Mouse (Mus musculus) CH12.LX (cell line): ENCODE measurements at regions not wholly inside any gene's neighbourhood (a gene's known extent, or its start where the extent isn't known, plus 50 kb on each side); places are given as distances from the start of the nearest gene placed in this dataset.

Experiments
- DNase-seq: peaks from one replicate; pipeline ENCODE4 v3.0.0-alpha.2; 2013; ENCODE audit errors: extremely low read depth
- H3K27ac ChIP-seq: 2 replicates; pipeline ENCODE4 v1.5.1; 2012; ENCODE audit warnings: low read depth, mild to moderate bottlenecking, control low read depth, moderate library complexity; ENCODE audit not compliant: insufficient read depth
- H3K27me3 ChIP-seq: replicated peaks from 2 replicates; pipeline ENCODE3; 2012; ENCODE audit warnings: inconsistent platforms
- H3K36me3 ChIP-seq, 2 experiments: replicated peaks in 1 of 2; 2 replicates each; pipeline versions ENCODE3 to v1.6.1; 2012; ENCODE audit warnings: inconsistent platforms in 1 of 2, low read length in 1 of 2, mild to moderate bottlenecking in 1 of 2, mixed read lengths in 1 of 2, moderate library complexity in 1 of 2; ENCODE audit not compliant: control insufficient read depth in 1 of 2, insufficient read depth in 1 of 2
- H3K4me1 ChIP-seq, 2 experiments: 2 replicates each; pipeline ENCODE4 v1.6.1; 2012; ENCODE audit warnings: inconsistent platforms in 1 of 2, moderate library complexity in 1 of 2; ENCODE audit not compliant: insufficient read depth in 2 of 2, control insufficient read depth in 1 of 2
- H3K4me2 ChIP-seq: 2 replicates; pipeline ENCODE4 v1.6.1; 2012; ENCODE audit warnings: low read depth, mild to moderate bottlenecking, control low read depth; ENCODE audit not compliant: poor library complexity, insufficient read depth, severe bottlenecking
- H3K4me3 ChIP-seq, 3 experiments: fragments of 150-350 bp in 1 of 3; sonication (generic) in 1 of 3; replicated peaks in 1 of 3; 2 replicates each; pipeline versions ENCODE3 to v1.5.1; 2011 to 2012; ENCODE audit warnings: low read depth in 2 of 3, low read length in 2 of 3, mild to moderate bottlenecking in 2 of 3, moderate library complexity in 2 of 3, control low read depth in 1 of 3, improper control_type of control experiment in 1 of 3, inconsistent platforms in 1 of 3, mixed read lengths in 1 of 3; ENCODE audit not compliant: poor library complexity in 1 of 3
- H3K79me2 ChIP-seq: replicated peaks from 2 replicates; pipeline ENCODE4 v1.6.1; 2012; ENCODE audit warnings: mild to moderate bottlenecking, moderate library complexity; ENCODE audit not compliant: control insufficient read depth, poor library complexity, insufficient read depth, severe bottlenecking; ENCODE audit errors: extremely low read depth
- H3K9ac ChIP-seq: 2 replicates; pipeline ENCODE4 v1.6.1; 2012; ENCODE audit warnings: low read depth, mild to moderate bottlenecking, control low read depth, moderate library complexity; ENCODE audit not compliant: insufficient read depth
- H3K9me3 ChIP-seq: replicated peaks from 2 replicates; pipeline ENCODE3; 2012; ENCODE audit warnings: low read length, inconsistent platforms, mixed read lengths
- CHD2 ChIP-seq: IDR thresholded peaks from 2 replicates; pipeline ENCODE4 v1.6.1; 2011; ENCODE audit warnings: low read length, improper control_type of control experiment
- E2F4 ChIP-seq: IDR thresholded peaks from 2 replicates; pipeline ENCODE4 v1.6.1; 2011; ENCODE audit warnings: low read depth, low read length, improper control_type of control experiment; ENCODE audit not compliant: insufficient replicate concordance
- ELF1 ChIP-seq: IDR thresholded peaks from 2 replicates; pipeline ENCODE4 v1.6.1; 2014; ENCODE audit warnings: low read depth, mild to moderate bottlenecking, inconsistent platforms, low read length, improper control_type of control experiment
- ETS1 ChIP-seq: conservative IDR thresholded peaks from 2 replicates; pipeline ENCODE4 v1.6.1; 2012; ENCODE audit warnings: low read depth, mild to moderate bottlenecking, inconsistent platforms, low read length, improper control_type of control experiment, moderate library complexity
- HCFC1 ChIP-seq: IDR thresholded peaks from 2 replicates; pipeline ENCODE4 v1.6.1; 2012; ENCODE audit warnings: low read depth, mild to moderate bottlenecking, inconsistent platforms, low read length, improper control_type of control experiment
- JUND ChIP-seq: conservative IDR thresholded peaks from 2 replicates; pipeline ENCODE4 v1.6.1; 2011; ENCODE audit warnings: low read depth, low read length, improper control_type of control experiment
- KAT2A ChIP-seq: IDR thresholded peaks from 2 replicates; pipeline ENCODE4 v1.6.1; 2012; ENCODE audit warnings: low read length, improper control_type of control experiment, inconsistent platforms; ENCODE audit not compliant: insufficient replicate concordance
- MAX ChIP-seq: IDR thresholded peaks from 2 replicates; pipeline ENCODE4 v1.6.1; 2011; ENCODE audit warnings: low read length, improper control_type of control experiment
- MAZ ChIP-seq: IDR thresholded peaks from 2 replicates; pipeline ENCODE4 v1.6.1; 2012; ENCODE audit warnings: low read depth, mild to moderate bottlenecking, inconsistent platforms, low read length, improper control_type of control experiment, moderate library complexity
- POLR2AphosphoS2 ChIP-seq: IDR thresholded peaks from 2 replicates; pipeline ENCODE4 v1.6.1; 2011; ENCODE audit warnings: low read depth, low read length, improper control_type of control experiment
- RCOR1 ChIP-seq: conservative IDR thresholded peaks from 2 replicates; pipeline ENCODE4 v1.6.1; 2012; ENCODE audit warnings: low read depth, mild to moderate bottlenecking, inconsistent platforms, low read length, improper control_type of control experiment
- TBP ChIP-seq: conservative IDR thresholded peaks from 2 replicates; pipeline ENCODE4 v1.6.1; 2011; ENCODE audit warnings: low read depth, low read length, improper control_type of control experiment
- USF1 ChIP-seq: IDR thresholded peaks from 2 replicates; pipeline ENCODE4 v1.6.1; 2014; ENCODE audit warnings: low read depth, mild to moderate bottlenecking, inconsistent platforms, low read length, improper control_type of control experiment
- dilution Hi-C: fragments of 300-500 bp; cut with MboI; formaldehyde crosslinking; loops from 2 replicates; pipeline ENCODE4 v1.14.3; 2020; ENCODE audit warnings: low sequenced_read_pairs; ENCODE audit not compliant: extremely low pct_unique_long_range_greater_than_20kb, extremely low pct_ligation_motif_present
- in situ Hi-C: fragments of 300-500 bp; cut with MboI; formaldehyde crosslinking; loops from 3 replicates; pipeline ENCODE4 v1.14.3; 2019; ENCODE audit warnings: low sequenced_read_pairs, low pct_ligation_motif_present, low pct_unique_long_range_greater_than_20kb, mixed read lengths

GRCm38 (mm10) chr10:26178356-26178755 is 51.2 kb upstream of the Samd3 start:
- Histone ChIP-seq H3K4me1 (no peaks in the 10 kb centered on the region), H3K36me3 (no peaks in the 10 kb centered on the region), H3K4me3 (no peak overlapping the region), H3K4me2 (no peak overlapping the region), H3K9ac (no peak overlapping the region), H3K9me3 (no peaks in the 10 kb centered on the region), H3K27me3 (no peaks in the 10 kb centered on the region), H3K79me2 (no peaks in the 10 kb centered on the region), H3K27ac (no peak overlapping the region)
- dilution Hi-C loops (no loop called here), in situ Hi-C loops (no loop called here)
- TF ChIP-seq ELF1 = no peak
- TF ChIP-seq E2F4 = no peak
- TF ChIP-seq KAT2A = no peak
- no peak for TF ChIP-seq USF1
- no peak for TF ChIP-seq TBP
- no peak for TF ChIP-seq CHD2
- TF ChIP-seq POLR2AphosphoS2 = no peak
- no peak for TF ChIP-seq HCFC1
- TF ChIP-seq MAZ = no peak
- no peak for TF ChIP-seq JUND
- TF ChIP-seq MAX = no peak
- TF ChIP-seq ETS1 = no peak
- no peak for TF ChIP-seq RCOR1
- DNase-seq = no peak
